Mouse (Mus musculus) hindbrain, embryonic 16.5 days (tissue): ENCODE measurements at regions not wholly inside any gene's neighbourhood (a gene's known extent, or its start where the extent isn't known, plus 50 kb on each side); places are given as distances from the start of the nearest gene placed in this dataset.
"Not testable (repeated sequence)": the region's sequence is repeated elsewhere in the genome, so short reads cannot be mapped to it uniquely, and the experiment has no call there.

Source experiments
- ATAC-seq: fragments of 200-750 bp; cut with Nextera tagmentation; 2 replicates; pipeline ENCODE4 v1.8.0; 2017; ENCODE audit warnings: moderate TSS enrichment, moderate library complexity
- H3K27ac ChIP-seq: fragments of 300-500 bp; sonication (generic); 2 replicates; pipeline ENCODE4 v1.5.1; 2014; ENCODE audit warnings: low read depth, mild to moderate bottlenecking, control low read depth, low read length, moderate library complexity
- H3K27me3 ChIP-seq: fragments of 300-500 bp; sonication (generic); replicated peaks from 2 replicates; pipeline ENCODE4 v1.6.1; 2014; ENCODE audit warnings: low read length; ENCODE audit not compliant: control insufficient read depth, insufficient read depth
- H3K36me3 ChIP-seq: fragments of 300-500 bp; sonication (generic); 2 replicates; pipeline ENCODE4 v1.6.1; 2014; ENCODE audit warnings: mild to moderate bottlenecking, low read length, moderate library complexity, mixed read lengths; ENCODE audit not compliant: control insufficient read depth, insufficient read depth
- H3K4me1 ChIP-seq: fragments of 300-500 bp; sonication (generic); 2 replicates; pipeline ENCODE4 v1.6.1; 2014; ENCODE audit warnings: low read depth, low read length; ENCODE audit not compliant: control insufficient read depth, insufficient read depth
- H3K4me2 ChIP-seq: fragments of 300-500 bp; sonication (generic); 2 replicates; pipeline ENCODE4 v1.6.1; 2014; ENCODE audit warnings: mild to moderate bottlenecking, low read length, control low read depth, moderate library complexity
- H3K4me3 ChIP-seq: fragments of 300-500 bp; sonication (generic); 2 replicates; pipeline ENCODE4 v1.5.1; 2014; ENCODE audit warnings: mild to moderate bottlenecking, low read length, control low read depth, moderate library complexity
- H3K9ac ChIP-seq: fragments of 300-500 bp; sonication (generic); 2 replicates; pipeline ENCODE4 v1.6.1; 2014; ENCODE audit warnings: low read depth, mild to moderate bottlenecking, control low read depth, low read length, moderate library complexity
- H3K9me3 ChIP-seq: fragments of 300-500 bp; sonication (generic); 2 replicates; pipeline ENCODE4 v1.6.1; 2014; ENCODE audit warnings: mild to moderate bottlenecking, low read length, moderate library complexity; ENCODE audit not compliant: control insufficient read depth
- WGBS: fragments of 180-500 bp; shearing (Covaris S2); extraction: QIAGEN DNeasy Blood & Tissue Kit; methylation state at CpG from one replicate; pipeline ENCODE4 v1.1.7; 2014; 5-methylcytosine and 5-hydroxymethylcytosine counted together

DNA sequence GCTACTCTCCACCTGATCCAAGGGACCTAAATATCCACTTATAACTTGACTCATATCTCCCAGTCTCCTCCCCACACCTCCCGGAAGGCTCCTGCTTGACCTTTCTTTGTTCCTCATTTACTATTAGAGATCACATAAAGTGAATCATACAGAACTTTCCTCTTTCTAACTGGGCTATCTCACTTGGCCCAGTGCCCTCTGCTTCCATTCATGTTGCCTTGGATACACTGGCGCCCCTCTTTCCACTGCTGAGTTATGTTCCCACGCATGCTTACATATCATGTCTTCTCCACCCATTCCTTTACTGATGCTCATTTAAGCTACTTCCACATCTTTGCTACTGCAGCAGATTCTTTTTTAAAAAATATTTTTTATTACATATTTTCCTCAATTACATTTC, 94.2 kb upstream of the Myt1l start:
- Histone ChIP-seq H3K4me3 (no peak overlapping the region), H3K36me3 (no peaks in the 10 kb centered on the region), H3K27me3 (no peaks in the 10 kb centered on the region), H3K27ac (no peak overlapping the region), H3K9me3 (no peaks in the 10 kb centered on the region), H3K4me2 (no peak overlapping the region), H3K9ac (no peak overlapping the region), H3K4me1 (no peaks in the 10 kb centered on the region)
- ATAC-seq, result no peak
- 64% methylated on average over 3 of the region's 3 CpGs for WGBS

DNA sequence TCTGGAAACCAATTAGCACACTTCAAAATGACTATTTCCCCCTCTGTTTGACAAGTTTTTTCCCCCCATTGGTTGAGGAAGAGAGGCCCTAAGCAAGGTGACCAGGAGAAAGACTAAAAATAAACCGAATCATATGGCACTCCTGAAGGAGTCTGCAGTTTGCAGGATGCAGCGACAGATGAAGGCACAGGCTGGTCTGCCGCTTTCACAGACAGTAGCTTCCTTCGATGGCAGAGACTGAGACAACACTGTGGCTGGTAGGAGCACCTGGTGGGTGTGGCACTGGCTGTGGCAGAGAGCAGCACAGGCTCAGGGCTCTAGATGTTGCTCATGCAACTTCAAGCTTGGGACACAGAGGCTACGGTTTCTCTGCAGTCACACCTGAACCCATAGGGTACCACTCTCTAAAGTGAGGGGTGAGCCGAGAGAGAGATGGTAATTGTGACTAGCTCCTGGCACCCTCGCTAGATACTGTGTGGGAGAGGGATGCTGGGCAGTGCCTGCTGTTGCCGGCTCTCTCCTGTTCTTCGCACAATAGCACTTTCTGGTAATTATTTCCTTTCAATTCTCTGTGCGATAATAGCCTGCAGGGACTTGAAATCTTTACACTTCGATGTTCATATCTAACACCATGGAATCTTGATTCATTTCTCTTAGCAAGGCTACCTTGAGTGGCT, 88.7 kb upstream of the Myt1l start:
- H3K4me2 ChIP-seq, result no peak overlapping the region
- WGBS, result 73% methylated on average over 11 of the region's 11 CpGs
- no peak for ATAC-seq
- no peak overlapping the region for H3K9ac ChIP-seq
- H3K9me3 ChIP-seq, result no peaks in the 10 kb centered on the region
- no peaks in the 10 kb centered on the region for H3K27me3 ChIP-seq
- no peak overlapping the region for H3K27ac ChIP-seq
- no peaks in the 10 kb centered on the region for H3K4me1 ChIP-seq
- no peaks in the 10 kb centered on the region for H3K36me3 ChIP-seq
- H3K4me3 ChIP-seq, result no peak overlapping the region

DNA sequence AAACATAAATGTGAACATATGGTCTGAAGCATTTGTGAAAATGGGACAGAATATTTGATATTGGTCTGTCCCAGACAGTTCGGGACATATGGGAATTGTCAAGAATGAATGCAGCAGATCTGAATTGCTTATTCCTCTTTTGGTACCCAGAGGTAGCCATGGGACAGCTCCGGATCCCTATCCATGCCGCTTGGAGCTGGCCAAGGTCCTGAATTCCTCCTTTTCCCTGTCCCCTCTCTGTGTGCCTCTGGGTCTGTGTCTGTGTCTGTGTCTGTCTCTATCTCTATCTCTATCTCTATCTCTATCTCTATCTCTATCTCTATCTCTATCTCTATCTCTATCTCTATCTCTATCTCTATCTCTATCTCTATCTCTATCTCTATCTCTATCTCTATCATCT, 63.0 kb upstream of the Myt1l start:
- not testable (repeated sequence) for H3K4me3 ChIP-seq, H3K27me3 ChIP-seq, H3K4me1 ChIP-seq, ATAC-seq, H3K36me3 ChIP-seq, H3K4me2 ChIP-seq, H3K9me3 ChIP-seq, H3K9ac ChIP-seq, H3K27ac ChIP-seq
- WGBS, result 32% methylated on average over 3 of the region's 3 CpGs
